Mouse (Mus musculus) heart, embryonic 13.5 days (tissue): ENCODE results near the gene Ctxn2. TPM values are rescaled to one million over a fixed set of nuclear protein-coding genes. Genes with fewer than 3 reads are reported as not detected.
A peak's percentile ranks its signal among the peaks of the same experiment; 100 is the strongest.
"Not testable (repeated sequence)": the region's sequence is repeated elsewhere in the genome, so short reads cannot be mapped to it uniquely, and the experiment has no call there.

Experiments used
- ATAC-seq: fragments of 200-750 bp; cut with Nextera tagmentation; 2 replicates; pipeline ENCODE4 v1.8.0; 2017; ENCODE audit warnings: moderate TSS enrichment; ENCODE audit not compliant: insufficient number of reproducible peaks, low FRiP score, low TSS enrichment; ENCODE audit errors: extremely low read depth
- H3K27ac ChIP-seq: fragments of 300-500 bp; sonication (generic); replicated peaks from 2 replicates; pipeline ENCODE4 v1.5.1; 2015; ENCODE audit warnings: moderate library complexity, mild to moderate bottlenecking, inconsistent platforms
- H3K27me3 ChIP-seq: fragments of 300-500 bp; sonication (generic); replicated peaks from 2 replicates; pipeline ENCODE4 v1.6.1; 2015; ENCODE audit warnings: mild to moderate bottlenecking, inconsistent platforms
- H3K36me3 ChIP-seq: fragments of 300-500 bp; sonication (generic); 2 replicates; pipeline ENCODE4 v1.6.1; 2015; ENCODE audit warnings: mild to moderate bottlenecking, inconsistent platforms
- H3K4me1 ChIP-seq: fragments of 300-500 bp; sonication (generic); 2 replicates; pipeline ENCODE4 v1.6.1; 2015; ENCODE audit warnings: inconsistent platforms
- H3K4me2 ChIP-seq: fragments of 300-500 bp; sonication (generic); 2 replicates; pipeline ENCODE4 v1.6.1; 2015; ENCODE audit warnings: inconsistent platforms, mild to moderate bottlenecking, moderate library complexity
- H3K4me3 ChIP-seq: fragments of 300-500 bp; sonication (generic); 2 replicates; pipeline ENCODE4 v1.5.1; 2015; ENCODE audit warnings: moderate library complexity, mild to moderate bottlenecking, inconsistent platforms
- H3K9ac ChIP-seq: fragments of 300-500 bp; sonication (generic); 2 replicates; pipeline ENCODE4 v1.6.1; 2015; ENCODE audit warnings: inconsistent platforms, mild to moderate bottlenecking, moderate library complexity
- H3K9me3 ChIP-seq: fragments of 300-500 bp; sonication (generic); 2 replicates; pipeline ENCODE4 v1.6.1; 2016; ENCODE audit warnings: inconsistent platforms
- WGBS: fragments of 180-500 bp; shearing (Covaris S2); methylation state at CpG from one replicate; pipeline ENCODE4 v1.1.7; 2015; ENCODE audit warnings: mixed read lengths; 5-methylcytosine and 5-hydroxymethylcytosine counted together
- polyA plus RNA-seq: library from polyadenylated mRNA; unstranded; fragments of >200 nt; fragmentation: Nextera tagmentation; extraction: Ambion mirVana; gene quantifications from 2 replicates; pipeline ENCODE4 v1.2.1, GENCODE M21; 2015

The Ctxn2 gene
- polyA plus RNA-seq = not detected in 2 replicates

DNA sequence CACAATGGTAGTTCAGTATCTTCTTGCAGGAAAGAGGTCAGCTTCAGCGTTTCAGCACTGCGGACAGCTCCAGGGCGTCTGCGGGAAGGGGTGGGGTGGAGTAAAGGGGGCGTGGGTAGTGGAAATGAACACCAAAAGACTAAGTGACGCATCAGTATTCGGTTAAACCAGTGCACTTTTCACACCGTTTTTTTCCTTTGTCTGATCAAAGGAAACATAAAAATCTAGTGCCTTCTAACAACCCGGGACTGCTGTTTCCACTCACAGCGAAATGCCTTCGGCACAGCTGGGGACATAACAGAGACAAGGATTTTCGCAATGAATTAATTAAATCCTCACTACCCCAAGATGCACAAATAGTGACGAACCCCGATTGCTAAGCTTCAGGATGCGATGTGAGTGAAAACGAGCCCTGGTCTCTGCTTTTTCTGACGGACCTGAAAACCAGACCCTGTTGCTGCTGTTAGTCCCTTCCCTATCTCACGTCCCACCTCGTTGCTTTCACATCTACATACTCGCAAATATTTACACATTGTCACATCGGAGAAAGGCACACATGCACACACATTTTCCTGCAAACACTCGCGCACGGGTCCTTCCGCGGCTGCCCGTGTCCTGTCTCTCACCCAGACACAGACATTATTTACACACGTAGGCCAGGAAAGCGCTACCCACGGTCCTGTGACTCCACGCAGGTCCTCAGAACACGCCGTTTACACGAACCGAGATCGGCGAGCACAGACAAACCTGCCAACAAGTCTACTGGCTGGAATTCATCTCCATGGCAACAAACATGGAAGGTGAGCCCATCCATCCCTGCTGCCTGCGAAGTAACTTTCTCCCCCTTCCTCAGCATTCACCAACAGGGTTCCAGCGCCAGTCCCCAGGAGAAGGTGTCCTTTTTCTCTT lies at the start of gene Ctxn2:
TSS of gene Ctxn2 (plus strand) at position 790 of the 909 bp plus-strand sequence.
- H3K4me2 ChIP-seq = peak within 1 kb of the TSS; percentile 75
- H3K9ac ChIP-seq = peak within 1 kb of the TSS; percentile 24; the same call in 1 of the 2 replicates
- WGBS = 2% methylated on average over 39 of the region's 39 CpGs
- H3K4me3 ChIP-seq = peak within 1 kb of the TSS; percentile 42
- no peak for ATAC-seq
- peaks cover 5% of the 10 kb centered on the region; the same call in 1 of the 2 replicates for H3K27me3 ChIP-seq
- H3K36me3 ChIP-seq = no peaks in the 10 kb centered on the region
- no peaks in the 10 kb centered on the region for H3K9me3 ChIP-seq
- no peak within 1 kb of the TSS for H3K27ac ChIP-seq
- peaks cover 9% of the 10 kb centered on the region for H3K4me1 ChIP-seq

GRCm38 (mm10) chr2:125088757-125089156 lies 47.7 kb upstream of the Ctxn2 start:
- Histone ChIP-seq H3K4me1 (no peaks in the 10 kb centered on the region), H3K36me3 (peaks cover 75% of the 10 kb centered on the region), H3K27ac (no peak overlapping the region), H3K9ac (no peak overlapping the region), H3K4me2 (no peak overlapping the region), H3K4me3 (no peak overlapping the region), H3K27me3 (no peaks in the 10 kb centered on the region), H3K9me3 (no peaks in the 10 kb centered on the region)
- no peak for ATAC-seq
- 95% methylated on average over 7 of the region's 7 CpGs for WGBS

GRCm38 (mm10) chr2:125092123-125092522 lies 44.4 kb upstream of the Ctxn2 start:
- H3K36me3 ChIP-seq = peaks cover 73% of the 10 kb centered on the region
- H3K27me3 ChIP-seq, H3K27ac ChIP-seq, H3K9me3 ChIP-seq, H3K4me1 ChIP-seq, ATAC-seq, H3K9ac ChIP-seq, H3K4me2 ChIP-seq, H3K4me3 ChIP-seq: not testable (repeated sequence)
- 75% methylated on average over 3 of the region's 3 CpGs for WGBS

DNA sequence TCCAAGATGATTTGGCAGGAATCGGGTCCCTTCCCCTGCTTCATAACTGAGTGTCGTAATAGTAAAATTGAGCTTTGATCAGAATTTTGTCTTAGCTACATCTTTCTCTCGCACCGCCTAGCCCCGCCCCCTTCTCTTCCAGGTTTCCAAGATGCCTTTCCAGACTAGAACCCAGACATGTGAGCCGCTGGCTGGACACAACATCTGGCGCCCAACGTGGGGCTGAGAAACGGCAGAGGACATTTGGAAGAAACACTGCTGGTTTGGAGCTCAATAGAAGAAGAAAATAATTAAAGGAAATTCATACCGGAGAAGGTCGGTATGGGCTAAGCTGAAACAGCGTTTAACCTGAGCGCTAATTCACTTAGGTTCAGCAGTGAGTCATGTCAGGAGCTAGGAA lies 32.0 kb upstream of the Ctxn2 start:
- H3K4me3 ChIP-seq, ATAC-seq, H3K9me3 ChIP-seq, H3K27ac ChIP-seq, H3K4me1 ChIP-seq, H3K9ac ChIP-seq, H3K4me2 ChIP-seq, H3K27me3 ChIP-seq: not testable (repeated sequence)
- WGBS = 97% methylated on average over 13 of the region's 13 CpGs
- H3K36me3 ChIP-seq = peaks cover 78% of the 10 kb centered on the region

DNA sequence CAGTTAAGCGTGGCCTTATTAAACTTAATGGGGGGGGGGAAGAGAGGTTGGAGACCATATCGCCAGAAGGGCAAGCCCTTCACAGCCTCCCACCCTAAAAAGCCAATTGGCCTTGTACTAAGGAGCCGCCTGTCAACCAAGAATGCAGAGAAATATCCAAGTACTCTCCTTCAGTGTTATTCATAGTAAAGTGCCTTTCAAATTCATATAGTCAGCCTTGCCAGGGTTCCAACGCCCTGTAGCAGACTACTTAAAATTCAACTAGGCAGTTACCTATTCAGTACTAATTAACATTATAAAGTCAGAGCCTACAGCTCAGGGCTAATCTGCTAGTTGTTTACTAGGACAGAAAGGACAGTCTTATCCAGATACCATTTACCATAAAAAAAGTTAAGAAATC lies 30.0 kb upstream of the Ctxn2 start:
- not testable (repeated sequence) for H3K4me1 ChIP-seq, H3K27ac ChIP-seq, H3K9me3 ChIP-seq, H3K9ac ChIP-seq, H3K4me3 ChIP-seq, H3K4me2 ChIP-seq, H3K27me3 ChIP-seq, ATAC-seq
- H3K36me3 ChIP-seq = peaks cover 73% of the 10 kb centered on the region
- WGBS = 93% methylated on average over 4 of the region's 4 CpGs

GRCm38 (mm10) chr2:125119381-125120110 lies 16.9 kb upstream of the Ctxn2 start:
- ATAC-seq = no peak
- H3K27ac ChIP-seq = peak overlapping the region; percentile 15; the same call in 1 of the 2 replicates
- H3K9ac ChIP-seq = no peak overlapping the region
- peaks cover 18% of the 10 kb centered on the region for H3K36me3 ChIP-seq
- H3K4me2 ChIP-seq = no peak overlapping the region
- H3K4me1 ChIP-seq = peaks cover 38% of the 10 kb centered on the region
- no peaks in the 10 kb centered on the region for H3K9me3 ChIP-seq
- no peak overlapping the region for H3K4me3 ChIP-seq
- WGBS = 54% methylated on average over 6 of the region's 6 CpGs
- H3K27me3 ChIP-seq = no peaks in the 10 kb centered on the region

- 11% methylated on average over 4 of the region's 4 CpGs for WGBS
- peak overlapping the region; percentile 86 for H3K4me3 ChIP-seq
- H3K27me3 ChIP-seq = no peaks in the 10 kb centered on the region
- no peaks in the 10 kb centered on the region for H3K9me3 ChIP-seq
- H3K9ac ChIP-seq = peak overlapping the region; percentile 99
- ATAC-seq = no peak
- H3K4me1 ChIP-seq = peaks cover 38% of the 10 kb centered on the region
- no peaks in the 10 kb centered on the region for H3K36me3 ChIP-seq
- H3K4me2 ChIP-seq = peak overlapping the region; percentile 79
- H3K27ac ChIP-seq = peak overlapping the region; percentile 87
Measured at GRCm38 (mm10) chr2:125122288-125122623, 14.2 kb upstream of the Ctxn2 start.

DNA sequence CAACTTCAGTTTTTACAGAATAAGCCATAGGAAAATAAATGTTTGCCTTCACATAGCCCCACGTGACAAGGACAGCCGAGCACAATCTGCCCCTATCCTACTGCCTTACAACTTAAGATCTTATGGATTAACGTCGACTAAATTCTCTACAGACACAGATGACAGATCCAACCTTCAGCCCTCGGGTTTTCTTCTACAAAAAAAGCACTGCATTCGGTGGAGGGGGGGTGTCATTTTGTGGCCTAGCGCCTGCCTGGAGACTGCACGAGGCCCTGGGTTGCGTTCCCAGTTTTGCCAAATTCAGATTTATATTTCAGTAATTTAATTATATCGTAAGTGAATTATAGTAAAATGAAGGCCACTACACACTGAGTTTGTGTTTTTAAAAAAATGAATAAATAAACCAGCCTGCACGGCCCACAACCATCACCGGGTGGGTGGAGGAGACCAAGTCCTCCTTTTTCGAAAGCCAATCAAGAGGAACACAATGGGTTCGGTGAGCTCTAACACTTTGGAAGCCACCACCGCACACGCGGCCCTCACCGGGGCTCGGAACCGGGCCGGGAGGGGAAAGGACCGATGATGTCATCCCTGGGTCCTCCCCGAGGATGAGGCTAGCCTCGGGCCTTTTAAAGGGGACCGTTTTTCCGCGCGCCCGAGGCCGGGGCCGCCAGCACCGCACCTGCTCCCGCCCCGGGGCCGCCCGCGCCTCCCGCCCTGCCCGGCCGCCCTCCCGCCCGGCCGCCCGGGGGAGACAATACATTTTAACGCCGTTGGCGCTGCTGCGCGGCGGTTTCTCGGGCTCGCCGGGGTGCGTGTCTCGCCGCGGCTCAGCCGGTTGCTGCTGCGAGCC lies 13.6 kb upstream of the Ctxn2 start:
- Histone ChIP-seq H3K36me3 (no peaks in the 10 kb centered on the region), H3K27me3 (no peaks in the 10 kb centered on the region), H3K27ac (peak overlapping the region; percentile 87), H3K4me2 (peak overlapping the region; percentile 79), H3K9me3 (no peaks in the 10 kb centered on the region), H3K4me3 (peak overlapping the region; percentile 86), H3K4me1 (peaks cover 38% of the 10 kb centered on the region), H3K9ac (peak overlapping the region; percentile 99)
- WGBS = under 1% methylated on average over 42 of the region's 59 CpGs
- peak; percentile 72 for ATAC-seq

GRCm38 (mm10) chr2:125123477-125123852 lies 13.0 kb upstream of the Ctxn2 start, which contains the start of gene Myef2:
Myef2 (minus strand) TSS chr2:125123661.
- H3K9ac ChIP-seq = peak within 1 kb of the TSS; percentile 99
- WGBS = 2% methylated on average over 34 of the region's 48 CpGs
- H3K27ac ChIP-seq = peak within 1 kb of the TSS; percentile 87
- no peaks in the 10 kb centered on the region for H3K9me3 ChIP-seq
- ATAC-seq = peak; percentile 77
- H3K36me3 ChIP-seq = no peaks in the 10 kb centered on the region
- H3K4me3 ChIP-seq = peak within 1 kb of the TSS; percentile 86
- H3K27me3 ChIP-seq = no peaks in the 10 kb centered on the region
- H3K4me1 ChIP-seq = peaks cover 35% of the 10 kb centered on the region
- peak within 1 kb of the TSS; percentile 79 for H3K4me2 ChIP-seq

DNA sequence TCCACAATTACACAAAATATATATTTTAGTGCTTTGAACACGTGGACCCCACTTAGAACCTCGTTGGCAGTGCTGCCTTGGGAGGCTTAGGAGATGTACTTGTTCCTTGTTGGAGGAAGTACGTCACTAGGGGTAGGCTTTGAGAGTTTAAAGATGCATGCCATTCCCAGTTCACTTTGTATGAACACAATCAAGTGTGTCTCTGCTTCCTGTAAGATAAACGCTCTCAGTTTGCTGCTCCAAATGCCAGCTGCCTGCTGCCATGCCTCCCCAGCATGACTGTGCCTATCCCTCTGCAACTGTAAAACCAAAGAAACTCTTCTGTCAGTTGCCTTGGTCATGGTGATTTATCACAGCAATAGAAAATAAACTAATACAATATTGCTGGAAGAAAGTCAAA lies 10.7 kb upstream of the Ctxn2 start:
- no peak for ATAC-seq
- 31% methylated on average over 4 of the region's 4 CpGs for WGBS
- Histone ChIP-seq H3K4me1 (peaks cover 16% of the 10 kb centered on the region), H3K4me3 (no peak overlapping the region), H3K9me3 (no peaks in the 10 kb centered on the region), H3K4me2 (no peak overlapping the region), H3K9ac (no peak overlapping the region), H3K36me3 (no peaks in the 10 kb centered on the region), H3K27ac (no peak overlapping the region), H3K27me3 (no peaks in the 10 kb centered on the region)

GRCm38 (mm10) chr2:125126792-125127191 lies 9.7 kb upstream of the Ctxn2 start:
- 30% methylated on average over 3 of the region's 3 CpGs for WGBS

More at GRCm38 (mm10) chr2:125126792-125127191, 9.7 kb upstream of the Ctxn2 start:
- H3K4me3 ChIP-seq = no peak overlapping the region
- H3K9me3 ChIP-seq = no peaks in the 10 kb centered on the region
- no peak overlapping the region for H3K9ac ChIP-seq
- no peaks in the 10 kb centered on the region for H3K27me3 ChIP-seq
- no peaks in the 10 kb centered on the region for H3K36me3 ChIP-seq
- peaks cover 7% of the 10 kb centered on the region for H3K4me1 ChIP-seq
- no peak for ATAC-seq
- no peak overlapping the region for H3K27ac ChIP-seq
- H3K4me2 ChIP-seq = no peak overlapping the region
